8 mouse cellular contexts compared by ENCODE assay signal in the genomic region with DNA sequence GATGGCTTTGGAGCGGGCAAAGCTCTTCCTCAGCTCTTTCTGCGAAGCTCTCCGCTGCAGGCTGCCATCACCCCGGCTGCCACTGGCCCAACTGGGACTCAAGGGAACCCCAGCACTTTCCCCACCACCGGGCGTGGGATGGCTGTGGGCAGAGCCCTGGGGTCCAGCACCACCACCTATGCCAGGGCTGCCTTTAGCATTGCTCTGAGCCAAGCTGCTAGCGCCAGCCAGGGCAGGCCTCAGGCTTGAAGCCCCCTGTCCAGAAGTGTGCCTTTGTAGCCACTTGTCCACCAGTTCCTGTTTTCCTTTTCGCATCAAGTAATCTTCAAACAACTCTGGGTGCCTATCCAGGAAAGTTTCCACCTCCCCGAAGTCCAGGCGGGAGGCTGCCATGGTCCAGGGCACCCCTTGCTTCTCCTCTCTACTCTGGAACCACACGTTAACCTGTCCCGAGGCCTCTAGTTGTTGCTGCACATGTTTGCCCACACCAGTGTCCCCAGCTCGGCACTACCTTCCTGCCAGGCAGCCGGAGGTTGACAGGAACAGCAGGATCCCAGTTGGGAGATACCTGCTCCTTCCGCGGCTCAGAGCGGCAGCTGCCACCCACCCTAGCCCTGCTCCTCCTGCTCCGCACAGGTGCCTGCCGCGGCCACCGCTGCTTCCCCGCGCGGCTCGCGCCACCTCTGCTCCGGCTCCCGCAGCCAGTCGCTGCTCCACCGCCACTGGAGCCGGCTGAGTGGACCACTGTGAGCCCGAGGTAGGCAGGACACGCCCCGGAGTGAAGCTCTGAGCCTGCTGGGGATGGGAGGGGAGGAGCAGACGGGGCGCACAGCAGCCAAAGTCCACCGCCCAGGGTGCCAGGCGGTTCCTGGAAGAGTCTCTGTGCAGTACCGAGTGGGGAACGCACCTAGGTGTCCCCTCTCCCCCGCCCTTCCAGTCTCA. TPM values are rescaled to one million over a fixed set of nuclear protein-coding genes. Genes with fewer than 3 reads are reported as not detected.
A peak's percentile ranks its signal among the peaks of the same experiment; 100 is the strongest.
DNase-seq lines count a peak whose midpoint lies in the region; ATAC-seq and TF ChIP-seq lines count a peak whose summit lies in the region.

Gene Pde11a, minus strand, starts transcription at position 560 of the 942 bp plus-strand sequence.

- no peak for TF ChIP-seq POLR2A in cerebellum, adult 2 months (IDR thresholded peaks at IDR 0.05; ENCODE audit: borderline replicate concordance, insufficient read depth, low read length)

- no peak for TF ChIP-seq CTCF in cerebellum, adult 2 months (IDR thresholded peaks at IDR 0.05; ENCODE audit: borderline replicate concordance, insufficient read depth, low read depth, low read length)
- no peak for TF ChIP-seq CTCF in midbrain, postnatal 0 days (IDR thresholded peaks at IDR 0.05)

- peak within 1 kb of the TSS; percentile 24 for H3K4me3 ChIP-seq in cerebellum, adult 2 months (replicated peaks; ENCODE audit: insufficient read depth, low read depth, low read length)
- H3K4me3 ChIP-seq in forebrain, embryonic 12.5 days (replicated peaks): peak within 1 kb of the TSS; percentile 45
- peak within 1 kb of the TSS; percentile 48 for H3K4me3 ChIP-seq in midbrain, postnatal 0 days (ENCODE audit: low read depth, low read length)

- ATAC-seq in forebrain, embryonic 12.5 days (ENCODE audit: low FRiP score): peak; percentile 76
- peak; percentile 32 for ATAC-seq in inflammation-experienced regulatory T-cells, adult 6 months
- peak; percentile 49; the same call in 1 of the 2 replicates for ATAC-seq in midbrain, postnatal 0 days (ENCODE audit: low FRiP score)

- peaks cover 6% of the 10 kb centered on the region; the same call in 1 of the 2 replicates for H3K4me1 ChIP-seq in cerebellum, adult 2 months (ENCODE audit: control insufficient read depth, insufficient read depth, low read length)
- H3K4me1 ChIP-seq in forebrain, embryonic 12.5 days: peaks cover 10% of the 10 kb centered on the region
- peaks cover 4% of the 10 kb centered on the region; the same call in 1 of the 2 replicates for H3K4me1 ChIP-seq in midbrain, postnatal 0 days (ENCODE audit: insufficient read depth, low read length)

- 17% methylated on average over 41 of the region's 41 CpGs for WGBS in cerebellum, adult 2 months
- 17% methylated on average over 39 of the region's 41 CpGs for WGBS in forebrain, embryonic 12.5 days
- 20% methylated on average over 37 of the region's 41 CpGs for WGBS in midbrain, postnatal 0 days

- H3K9ac ChIP-seq in forebrain, embryonic 12.5 days: peak within 1 kb of the TSS; percentile 49
- peak within 1 kb of the TSS; percentile 57 for H3K9ac ChIP-seq in midbrain, postnatal 0 days (replicated peaks; ENCODE audit: low read length, poor library complexity, severe bottlenecking)

- H3K36me3 ChIP-seq in forebrain, embryonic 12.5 days (replicated peaks): no peaks in the 10 kb centered on the region
- no peaks in the 10 kb centered on the region for H3K36me3 ChIP-seq in midbrain, postnatal 0 days (ENCODE audit: insufficient read depth, low read length)

- H3K27ac ChIP-seq in cerebellum, adult 2 months (ENCODE audit: insufficient read depth, low read length): no peak within 1 kb of the TSS
- no peak within 1 kb of the TSS for H3K27ac ChIP-seq in forebrain, embryonic 12.5 days
- H3K27ac ChIP-seq in midbrain, postnatal 0 days (ENCODE audit: low read depth, low read length): no peak within 1 kb of the TSS

- H3K27me3 ChIP-seq in cerebellum, adult 2 months (ENCODE audit: control insufficient read depth, insufficient read depth, low read length): no peaks in the 10 kb centered on the region; the same call in 1 of the 2 replicates
- H3K27me3 ChIP-seq in forebrain, embryonic 12.5 days: peaks cover 29% of the 10 kb centered on the region
- H3K27me3 ChIP-seq in midbrain, postnatal 0 days (ENCODE audit: insufficient read depth, low read length): peaks cover 7% of the 10 kb centered on the region; the same call in 1 of the 2 replicates

- H3K4me2 ChIP-seq in forebrain, embryonic 12.5 days: peak within 1 kb of the TSS; percentile 94
- H3K4me2 ChIP-seq in midbrain, postnatal 0 days (ENCODE audit: low read depth, low read length, poor library complexity, severe bottlenecking): peak within 1 kb of the TSS; percentile 97

- DNase-seq in cerebellum, adult 2 months: peak; percentile 4 to 22
- no peak for DNase-seq in cerebellum, adult 9-10 months
- peak; percentile 69 for DNase-seq in R1 (ENCODE audit: low read depth, low spot score)
- DNase-seq in liver: peak; percentile 50
- DNase-seq in midbrain, postnatal 0 days (ENCODE audit: low spot score): no peak
- DNase-seq in thymus, postnatal 14 days: no peak

- H3K9me3 ChIP-seq in forebrain, embryonic 12.5 days: no peaks in the 10 kb centered on the region
- no peaks in the 10 kb centered on the region for H3K9me3 ChIP-seq in midbrain, postnatal 0 days (ENCODE audit: low read length)

RNA-seq across cellular contexts. Expression of gene Pde11a, which starts in this region (rescaled TPM):
- polyA plus RNA-seq in cerebellum, adult 2 months (2012; rRNA removed): 0.73 and 0.79 TPM in 2 replicates
- 0.08 and 0.21 TPM in 2 replicates for polyA plus RNA-seq in forebrain, embryonic 12.5 days (2016; fragmentation: Nextera tagmentation; extraction: Ambion mirVana)
- polyA plus RNA-seq in inflammation-experienced regulatory T-cells, adult 6 months (2017; shearing (Covaris generic)): 10 to 100 TPM in 2 of 3 experiments, 1 to 10 TPM in 1; 3.0 to 13.9 (median 10.6) TPM
- total RNA-seq in midbrain, postnatal 0 days (2014; rRNA removed): 1.1 and 1.5 TPM in 2 replicates
- 0.94 and 0.96 TPM in 2 replicates for polyA plus RNA-seq in midbrain, postnatal 0 days (2015; fragmentation: Nextera tagmentation; extraction: Ambion mirVana)

Comparison
In these comparisons a context has a peak if more than half of its experiments do, and no peak if none do; other contexts are left out.
1. Peak in DNase-seq and H3K4me3 ChIP-seq in cerebellum, adult 2 months; RNA of the gene not detected or under 1 TPM.
2. Peak in ATAC-seq, H3K4me3 ChIP-seq, H3K9ac ChIP-seq and H3K4me2 ChIP-seq in forebrain, embryonic 12.5 days; RNA of the gene not detected or under 1 TPM.
3. DNase-seq: peak in R1 (single experiment) and liver (single experiment); none in cerebellum, adult 9-10 months (single experiment), midbrain, postnatal 0 days (single experiment) and thymus, postnatal 14 days (single experiment).
4. Peak in every context shown above with its lines, with median percentiles within 50 percentile points of each other: H3K4me3 ChIP-seq and ATAC-seq.